Mouse (Mus musculus): ENCODE measurements at regions not wholly inside any gene's neighbourhood (a gene's known extent, or its start where the extent isn't known, plus 50 kb on each side); places are given as distances from the start of the nearest gene placed in this dataset.

DNA sequence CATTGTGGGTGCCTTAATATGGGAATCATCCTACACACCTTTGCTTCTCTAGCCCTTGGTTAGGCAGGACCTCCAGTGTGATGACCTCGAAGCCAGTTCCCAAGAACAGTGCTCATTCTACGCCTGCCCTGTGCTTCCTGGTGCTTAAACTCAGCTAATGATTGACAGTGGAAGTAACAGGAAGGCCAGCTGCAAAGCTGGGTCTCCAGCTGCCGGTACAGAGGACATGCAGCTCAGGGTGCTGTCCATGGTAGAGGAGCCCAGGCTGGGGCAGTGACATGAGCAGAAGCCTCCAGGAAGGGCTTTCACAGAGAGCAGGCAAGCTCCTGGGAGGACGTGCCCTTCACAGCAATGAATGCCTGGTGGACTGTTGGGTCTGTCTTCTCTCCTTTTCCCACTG, 293.6 kb downstream of the 3100002H09Rik start:
- DNase-seq = no peak

DNA sequence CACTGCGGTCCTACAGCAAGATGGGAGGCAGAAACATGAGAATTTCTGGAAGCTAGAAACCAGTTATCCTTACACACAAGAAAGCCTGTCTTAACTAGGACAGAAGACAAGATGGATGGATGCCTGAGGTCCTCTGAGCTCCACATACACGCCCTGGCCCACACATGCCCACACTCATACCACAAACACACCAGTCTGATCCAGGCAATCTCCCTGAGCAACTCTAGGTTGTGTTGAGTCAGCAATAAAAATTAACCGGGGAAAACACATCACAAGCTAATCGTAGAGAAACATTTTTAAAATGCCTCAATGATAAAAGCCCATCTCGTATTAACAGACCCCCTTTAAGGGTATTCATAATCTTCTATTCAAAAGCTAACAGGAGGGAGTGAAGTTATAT, 298.9 kb downstream of the 3100002H09Rik start:
- no peak for DNase-seq

DNA sequence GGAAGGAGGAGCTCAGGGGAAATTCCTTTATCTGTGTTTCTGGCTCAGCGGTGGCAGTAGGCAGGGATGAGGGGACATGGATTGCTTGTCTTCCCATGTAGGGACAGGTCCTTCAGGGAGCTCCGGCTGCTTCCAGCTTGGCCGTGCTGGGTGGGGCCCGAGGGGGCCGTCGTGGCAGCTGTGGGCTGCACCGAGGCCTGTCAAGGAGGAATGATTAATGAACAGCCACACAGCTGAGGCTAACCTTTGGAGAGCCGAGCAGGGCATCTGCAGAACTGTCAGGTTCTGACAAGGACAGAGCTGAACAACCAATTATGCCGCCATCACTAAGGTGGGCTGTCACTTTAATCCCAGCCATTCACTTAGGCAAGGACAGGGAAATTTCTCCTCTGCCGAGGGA, 300.0 kb downstream of the 3100002H09Rik start:
- no peak for DNase-seq

DNA sequence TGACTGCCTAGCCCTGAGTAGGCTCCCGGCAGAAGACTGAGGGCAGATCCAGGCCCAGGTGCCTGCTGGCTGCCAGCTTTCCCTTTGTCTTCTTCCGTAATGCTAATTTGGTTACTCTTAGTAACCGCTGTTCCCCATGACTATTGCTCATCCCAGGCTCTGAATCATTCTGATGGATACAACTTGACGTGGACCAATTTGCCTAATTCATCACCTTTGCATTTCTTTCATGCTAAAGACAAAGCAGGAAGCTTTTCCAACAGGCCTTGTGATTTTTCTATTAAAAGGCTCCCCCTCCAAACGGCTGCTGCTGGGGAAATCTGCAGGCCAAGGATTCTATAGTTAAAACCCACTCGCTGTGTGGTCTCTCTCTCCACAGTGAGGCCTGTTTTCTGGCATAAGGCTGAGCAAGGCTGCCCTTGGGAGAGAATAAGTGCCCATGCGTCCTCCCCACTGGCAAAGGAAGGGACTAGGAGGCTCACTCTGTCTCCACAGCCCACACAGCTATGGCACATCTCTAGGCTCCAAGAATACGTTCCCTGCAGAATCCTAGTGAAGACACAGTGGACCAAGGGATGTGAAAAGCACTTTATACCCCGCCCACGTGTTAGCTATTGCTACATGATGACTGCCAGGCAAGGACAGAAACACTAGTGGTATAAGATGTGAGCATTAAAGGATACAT, 304.6 kb downstream of the 3100002H09Rik start:
- no peak for DNase-seq

DNA sequence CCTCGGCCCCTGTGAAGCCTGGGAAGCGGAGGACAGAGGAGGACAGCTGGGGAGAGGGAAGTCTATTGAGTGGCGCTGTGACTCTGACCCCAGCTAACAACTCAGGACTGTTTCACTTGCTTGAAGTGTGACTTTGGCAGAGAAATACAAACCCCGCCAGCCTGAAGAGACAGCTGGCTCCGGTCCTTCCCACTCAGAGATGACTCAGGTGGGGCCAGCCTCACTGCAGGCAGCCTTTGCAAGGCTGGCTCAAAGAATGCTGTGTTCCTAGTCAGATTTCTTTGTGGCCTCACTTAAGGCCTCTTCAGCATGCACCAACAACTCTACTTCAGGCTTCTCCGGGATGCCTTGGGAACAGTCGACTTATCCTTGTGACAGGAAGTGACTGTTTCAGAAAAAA, 307.7 kb downstream of the 3100002H09Rik start:
- no peak for DNase-seq

DNA sequence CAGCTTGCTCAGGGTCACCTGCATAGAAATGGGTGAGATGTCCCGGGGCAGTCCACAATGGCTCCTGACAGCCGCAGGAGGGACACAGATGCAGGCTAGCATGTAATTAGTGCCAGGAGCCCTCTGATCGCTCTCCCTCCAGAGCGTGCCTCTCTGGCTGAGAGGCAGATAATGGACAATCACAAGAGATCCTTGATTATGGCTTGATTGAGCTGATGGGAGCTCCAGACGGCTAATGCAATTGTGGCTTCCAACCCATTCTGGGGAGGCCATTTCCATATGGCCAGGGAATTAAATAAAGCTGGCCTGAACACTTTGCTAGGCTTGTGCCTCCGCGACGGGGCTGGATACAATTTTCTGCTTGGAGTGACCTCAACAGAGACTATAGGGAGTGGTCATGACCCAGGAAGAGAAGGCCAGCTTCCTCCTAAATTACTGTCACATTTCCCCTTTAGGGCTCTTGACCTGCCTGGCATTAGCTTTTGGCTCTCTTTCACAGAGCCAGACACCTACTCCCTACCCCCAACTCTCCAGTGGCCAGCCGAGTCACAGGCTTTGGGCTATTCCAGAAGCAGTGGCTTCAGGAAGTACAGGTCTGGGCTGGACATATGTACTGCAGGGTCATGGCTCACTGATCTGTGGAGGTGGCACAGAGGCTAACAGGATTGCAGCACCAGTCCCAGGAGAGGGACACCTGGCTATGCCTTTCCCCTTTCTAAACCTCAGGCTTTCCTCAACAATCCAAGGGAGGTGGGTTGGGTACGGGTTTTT, 311.8 kb downstream of the 3100002H09Rik start:
- no peak for DNase-seq

DNA sequence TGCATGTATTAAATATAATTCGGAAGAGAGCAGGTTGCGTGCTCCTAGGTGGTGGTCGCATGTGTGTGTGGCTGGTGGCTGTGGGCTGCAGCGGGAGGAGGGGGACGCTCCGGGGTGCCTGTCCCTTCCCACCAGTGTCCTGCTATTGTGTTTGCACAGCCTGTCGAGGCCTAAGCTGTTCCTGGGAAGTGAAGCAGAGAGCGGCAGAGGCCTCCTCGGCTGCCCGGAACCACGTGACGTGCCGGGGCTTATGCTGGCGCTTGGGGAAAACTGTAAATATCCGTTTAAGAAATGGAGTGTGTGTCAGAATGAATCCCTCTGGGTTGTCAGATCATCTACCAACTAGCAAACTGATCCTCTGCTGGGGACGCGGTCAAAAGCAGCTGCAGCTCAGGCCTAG, 318.3 kb downstream of the 3100002H09Rik start:
- DNase-seq = no peak

DNA sequence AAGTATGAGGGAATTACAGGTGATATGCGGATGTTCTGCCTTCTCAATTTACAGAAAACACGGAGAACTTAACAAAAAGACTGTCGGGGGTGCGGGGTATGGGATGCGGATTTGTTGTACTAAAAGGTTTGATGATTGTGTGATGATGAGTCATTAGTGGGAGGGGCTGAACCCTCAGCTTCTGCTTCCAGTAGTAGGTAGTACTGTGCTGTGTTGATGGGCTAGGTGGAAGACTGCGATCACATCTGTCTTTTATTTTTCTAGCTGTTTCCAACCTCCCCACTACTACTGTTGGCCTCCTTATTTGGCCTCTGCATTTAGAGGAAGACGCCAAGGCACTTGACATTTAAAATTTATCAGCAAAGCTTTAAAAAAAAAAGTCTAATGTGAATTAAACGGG, 318.8 kb downstream of the 3100002H09Rik start:
- no peak for DNase-seq

DNA sequence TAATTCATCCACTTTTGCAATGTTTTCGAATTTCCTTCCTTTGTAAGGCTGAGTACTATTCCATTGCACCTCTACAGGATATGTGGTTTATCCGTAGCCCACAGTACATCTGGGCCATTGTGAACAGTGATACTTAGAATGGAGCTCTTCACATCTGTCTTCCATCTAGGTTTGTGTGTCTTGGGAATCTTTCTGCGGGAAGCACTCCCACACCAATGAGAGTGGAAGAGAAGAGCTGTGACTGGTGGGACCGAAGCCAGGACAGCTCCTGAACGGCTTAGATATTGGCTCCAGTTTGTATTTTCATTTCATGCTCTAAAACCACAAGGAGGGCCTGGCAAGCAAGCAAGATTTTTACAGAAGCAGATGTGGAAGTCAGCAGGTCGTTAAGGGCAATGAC, 323.1 kb downstream of the 3100002H09Rik start:
- no peak for DNase-seq

DNA sequence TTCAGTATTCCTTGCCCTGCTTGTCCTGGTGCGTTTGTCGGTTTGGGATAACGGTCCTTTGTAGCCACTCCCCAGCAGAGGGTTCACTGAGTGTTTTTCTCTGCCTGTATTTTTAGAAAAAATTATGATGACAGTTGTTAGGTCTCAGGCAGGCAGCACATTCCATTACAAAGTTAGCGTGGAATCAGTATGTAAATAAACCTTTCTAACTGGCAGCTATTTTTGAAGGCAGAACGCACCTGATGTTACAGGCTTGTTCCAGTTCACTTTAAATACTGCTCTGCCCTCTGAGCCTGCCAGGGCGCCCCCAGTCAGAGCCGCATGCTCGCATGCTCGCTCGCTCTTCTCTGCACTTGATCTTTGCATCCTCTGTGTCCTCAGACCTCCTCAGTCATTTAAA, 331.9 kb downstream of the 3100002H09Rik start:
- DNase-seq = no peak

DNA sequence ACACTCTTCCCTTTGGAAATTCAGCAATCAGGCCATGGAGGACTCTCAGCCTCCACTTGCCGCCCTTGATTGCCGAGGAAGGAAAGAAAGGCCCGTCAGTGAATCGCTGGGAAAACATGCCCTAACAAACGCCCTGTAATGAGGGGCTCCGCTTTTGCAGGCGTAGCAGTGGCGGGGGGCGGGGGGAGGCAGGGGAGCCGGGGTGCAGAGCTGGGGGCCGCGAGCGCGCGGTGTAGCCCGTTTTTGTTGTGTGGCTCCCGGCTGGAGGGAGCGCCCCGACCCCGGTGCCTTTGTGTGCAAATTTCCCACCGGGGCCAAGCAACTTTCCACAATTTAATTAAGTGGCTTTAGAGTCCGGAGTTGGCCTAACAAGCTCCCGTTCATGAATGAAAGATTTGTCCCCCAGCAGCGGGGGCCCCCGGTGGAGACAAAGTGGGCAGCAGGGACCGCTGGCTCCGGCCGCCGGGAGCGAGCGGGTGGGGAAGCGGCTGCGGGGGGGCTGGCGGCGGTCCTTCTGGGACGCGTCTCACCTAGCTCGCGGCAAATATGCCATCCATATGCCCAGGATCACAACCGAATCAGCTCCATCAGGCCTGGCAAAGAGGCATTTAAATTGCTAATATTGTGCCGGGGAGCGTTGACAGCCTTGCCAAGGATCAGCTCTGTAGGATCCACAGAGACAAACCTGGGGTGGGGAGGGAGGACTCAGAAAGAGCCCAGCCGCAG, 333.0 kb downstream of the 3100002H09Rik start:
- DNase-seq = no peak

DNA sequence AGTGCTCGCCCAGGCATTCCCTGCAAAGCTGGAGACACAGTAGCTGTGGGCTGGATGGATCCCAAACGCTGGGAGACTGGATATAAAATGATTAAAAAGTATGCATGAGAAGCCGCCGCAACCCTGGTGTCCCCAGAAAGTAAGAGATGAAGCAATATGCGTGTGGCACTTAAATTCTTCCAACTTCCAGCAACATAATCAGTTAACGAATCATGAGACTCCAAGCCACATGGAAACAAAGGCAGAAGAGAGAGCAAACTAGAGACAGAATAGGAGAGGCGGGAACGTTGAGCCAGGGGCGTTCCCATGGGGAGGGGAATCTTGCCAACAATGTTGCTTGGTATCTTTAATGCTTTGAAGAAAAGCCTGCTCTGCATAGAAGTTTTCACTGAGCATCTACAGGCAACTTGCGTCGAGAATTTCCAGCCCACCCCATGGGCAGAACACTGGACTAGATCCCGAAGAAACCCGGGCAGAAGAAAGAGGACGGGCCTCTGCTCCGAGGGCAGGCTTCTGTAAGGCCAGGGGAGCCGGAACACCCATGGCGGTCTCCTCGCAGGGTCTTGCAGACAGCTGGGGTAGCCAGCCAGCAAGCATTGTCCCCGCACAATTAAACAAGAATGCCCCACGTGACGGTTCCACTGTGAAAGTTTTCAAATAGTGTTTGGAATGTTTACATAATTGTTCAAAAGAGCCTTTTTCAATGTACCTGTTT, 333.7 kb downstream of the 3100002H09Rik start:
- peak; percentile 6 for DNase-seq

DNA sequence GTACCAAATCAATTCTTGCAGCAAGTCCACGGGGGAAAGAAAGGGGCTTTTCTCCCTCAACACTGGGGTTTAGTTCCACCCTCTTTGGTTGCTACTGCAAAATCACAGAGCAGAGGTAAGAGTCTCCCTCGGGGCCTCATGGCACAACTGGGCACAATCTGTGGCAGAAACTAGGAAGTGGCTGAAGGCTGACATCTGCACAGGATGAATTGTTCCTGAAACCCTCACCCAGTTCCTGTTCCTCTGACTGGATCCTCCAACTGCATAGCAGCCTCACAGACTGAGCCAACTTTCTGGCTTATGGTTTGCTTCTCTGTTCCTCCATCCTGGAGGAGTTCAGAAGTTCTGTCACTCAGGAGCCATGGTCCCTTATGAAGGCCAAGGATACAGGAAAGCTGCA, 338.6 kb downstream of the 3100002H09Rik start:
- no peak for DNase-seq

DNA sequence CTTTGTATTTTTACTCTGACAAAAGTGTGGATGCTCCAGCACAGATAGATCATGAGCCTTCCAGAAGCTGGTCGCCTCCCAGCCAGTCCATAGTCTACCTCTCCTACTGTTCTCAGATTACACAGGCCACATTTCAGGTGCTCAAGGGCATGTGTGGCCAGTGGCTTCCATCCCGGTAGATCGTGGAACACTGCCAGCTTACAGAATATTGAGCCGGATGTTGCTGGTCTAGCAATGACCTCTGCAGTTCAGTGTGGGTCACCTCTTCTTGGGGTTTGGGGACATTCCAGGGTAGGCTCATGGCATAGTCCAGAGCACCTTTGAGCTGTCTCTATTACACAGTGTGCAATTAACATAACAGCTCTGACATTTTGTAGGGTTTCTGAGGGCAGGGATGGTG, 342.2 kb downstream of the 3100002H09Rik start:
- no peak for DNase-seq

DNA sequence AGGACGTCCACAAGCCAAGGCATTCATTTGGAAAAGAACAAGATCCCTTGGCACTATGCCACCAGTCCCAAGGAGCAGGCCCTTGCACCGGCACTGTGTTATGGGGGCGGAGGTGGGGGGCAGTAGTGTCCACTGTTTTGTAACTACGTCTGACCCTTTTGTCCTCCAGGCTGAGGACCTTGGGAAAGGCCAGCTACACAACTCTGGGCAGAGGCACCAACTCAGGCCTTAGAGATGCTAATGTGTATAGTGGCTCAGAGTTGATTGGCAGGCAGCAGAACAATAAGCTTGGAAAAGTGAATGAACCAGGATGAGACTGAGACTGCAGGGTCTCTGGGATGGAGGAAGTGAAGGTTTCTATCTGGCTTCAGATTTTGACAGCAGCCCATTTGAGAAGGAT, 344.0 kb downstream of the 3100002H09Rik start:
- no peak for DNase-seq

DNA sequence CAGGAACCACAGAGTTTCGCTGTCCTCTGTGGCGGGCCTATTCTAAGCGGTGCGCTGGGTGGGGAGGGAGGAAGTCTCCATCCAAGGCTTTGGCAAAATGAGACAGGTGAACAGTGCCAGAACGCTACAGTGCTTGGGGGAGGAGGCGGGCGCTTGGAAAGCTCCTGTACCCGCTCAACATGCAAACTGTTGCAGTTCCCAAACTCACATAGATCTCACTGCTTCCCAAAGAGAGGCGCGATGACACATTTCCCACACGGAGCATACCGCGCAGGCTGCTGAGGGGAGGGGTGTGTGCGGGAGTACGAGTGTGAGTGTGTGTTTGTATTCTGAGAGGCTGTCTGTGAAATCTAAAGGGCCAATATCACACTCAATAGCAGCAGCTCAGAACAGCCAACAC, 345.1 kb downstream of the 3100002H09Rik start:
- no peak for DNase-seq

DNA sequence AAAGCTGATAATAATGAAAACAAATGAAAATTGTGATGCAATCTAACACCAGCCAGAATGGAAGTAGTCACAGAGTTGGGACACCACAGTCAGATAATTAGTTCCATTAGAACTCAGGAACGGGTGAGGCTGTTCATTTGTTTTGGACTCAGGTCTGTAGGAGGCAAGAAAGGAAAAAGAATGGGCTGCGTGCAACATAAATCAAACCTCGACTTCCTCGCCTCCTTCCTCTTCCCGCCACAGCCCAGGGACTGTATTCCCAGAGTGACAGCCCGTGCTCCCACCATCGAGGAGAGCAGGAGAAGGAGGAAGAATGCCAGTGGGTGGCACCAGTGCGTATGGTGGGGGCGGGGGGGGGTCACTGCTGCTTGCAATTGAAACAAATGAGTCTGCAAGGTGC, 339.2 kb upstream of the 4930535I16Rik start:
- DNase-seq = no peak

DNA sequence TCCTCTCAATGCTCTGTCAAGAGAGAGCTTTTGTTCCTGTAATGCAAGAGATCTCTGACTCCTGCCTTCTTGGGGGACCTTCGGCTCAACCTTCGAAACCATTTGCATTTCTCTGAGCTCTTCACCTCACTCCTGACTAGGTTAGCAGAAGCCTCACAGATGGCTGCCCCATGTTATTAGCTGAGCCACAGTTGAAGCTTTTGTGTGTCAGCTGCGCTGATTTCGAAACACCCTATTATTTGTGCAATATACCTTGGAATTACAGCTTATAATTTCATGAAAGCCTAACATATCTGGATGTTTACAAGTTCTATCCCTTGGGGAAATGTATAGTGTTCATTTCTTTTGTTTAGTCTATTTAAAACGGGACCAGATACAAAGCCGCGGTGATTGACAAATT, 338.7 kb upstream of the 4930535I16Rik start:
- no peak for DNase-seq

DNA sequence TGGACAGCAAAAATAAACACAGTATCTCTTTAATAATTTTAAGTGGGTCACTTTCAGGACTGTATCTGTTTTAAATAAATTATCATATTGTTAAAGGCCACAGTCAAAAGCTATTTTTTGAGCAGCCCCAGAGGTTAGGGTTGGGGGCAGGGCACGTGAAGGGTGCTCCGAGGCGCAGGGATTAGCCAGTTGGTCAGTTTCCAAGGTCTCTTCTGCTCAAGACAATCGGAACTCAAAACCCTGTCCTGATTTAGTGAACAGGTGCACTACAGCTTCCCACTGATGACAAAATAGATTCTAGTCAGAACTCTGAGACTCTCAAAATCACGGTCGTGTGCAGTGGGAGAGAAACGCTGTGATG, 337.3 kb upstream of the 4930535I16Rik start:
- no peak for DNase-seq

DNA sequence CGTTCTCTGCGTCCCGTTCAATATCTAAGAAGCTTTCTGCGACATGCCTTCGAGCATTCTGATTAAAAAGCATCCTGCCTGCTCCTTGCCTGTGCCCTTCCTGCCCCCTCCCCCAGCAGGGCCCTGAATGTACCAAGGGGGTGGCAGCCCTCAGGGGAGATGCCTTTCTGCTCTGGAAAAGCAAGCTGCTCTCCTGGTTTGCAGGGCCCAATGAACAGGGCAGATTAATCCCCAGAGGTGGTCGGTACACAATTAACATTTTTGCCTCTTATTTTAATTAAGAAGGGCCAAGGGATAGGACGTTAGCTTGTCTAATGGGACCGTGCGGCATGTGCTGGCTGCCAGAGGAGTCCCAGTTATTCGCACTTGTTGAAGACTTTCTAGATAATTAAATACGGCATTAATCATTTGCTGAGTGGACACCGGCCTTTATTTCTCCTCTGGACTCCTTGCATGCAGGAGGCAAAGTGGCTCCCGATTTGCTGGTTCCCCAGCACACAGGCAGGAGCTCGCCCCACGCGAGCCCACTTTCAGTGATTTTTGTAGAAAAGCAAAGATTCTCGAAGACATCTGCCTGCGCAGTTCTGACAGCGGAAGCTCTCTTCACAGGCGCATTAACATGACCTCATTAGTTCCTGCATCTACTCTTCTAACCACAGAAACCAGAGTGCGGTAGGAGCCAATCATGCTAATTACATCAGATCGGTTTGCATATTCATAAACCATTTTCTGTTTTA, 336.8 kb upstream of the 4930535I16Rik start:
- peak; percentile 9 for DNase-seq

DNA sequence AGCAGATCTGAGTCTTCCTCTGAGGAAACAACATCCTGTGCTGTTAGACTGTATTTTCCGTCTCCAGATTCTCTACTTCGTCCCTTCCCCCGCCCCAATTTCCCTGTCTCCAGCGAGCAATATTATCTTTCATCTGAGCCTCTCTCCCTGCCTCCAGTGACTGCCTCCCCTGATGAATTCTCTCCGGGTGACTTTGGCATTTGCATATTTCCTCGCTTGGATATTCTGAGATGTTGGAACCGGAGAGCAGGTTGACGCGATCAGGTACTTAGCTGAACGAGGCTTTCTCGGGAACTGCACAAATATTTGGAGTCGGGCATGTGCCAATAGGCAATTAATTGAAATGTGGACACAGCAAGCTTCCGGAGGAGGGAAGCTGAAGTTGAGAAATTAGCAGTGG, 323.8 kb upstream of the 4930535I16Rik start:
- DNase-seq = no peak

DNA sequence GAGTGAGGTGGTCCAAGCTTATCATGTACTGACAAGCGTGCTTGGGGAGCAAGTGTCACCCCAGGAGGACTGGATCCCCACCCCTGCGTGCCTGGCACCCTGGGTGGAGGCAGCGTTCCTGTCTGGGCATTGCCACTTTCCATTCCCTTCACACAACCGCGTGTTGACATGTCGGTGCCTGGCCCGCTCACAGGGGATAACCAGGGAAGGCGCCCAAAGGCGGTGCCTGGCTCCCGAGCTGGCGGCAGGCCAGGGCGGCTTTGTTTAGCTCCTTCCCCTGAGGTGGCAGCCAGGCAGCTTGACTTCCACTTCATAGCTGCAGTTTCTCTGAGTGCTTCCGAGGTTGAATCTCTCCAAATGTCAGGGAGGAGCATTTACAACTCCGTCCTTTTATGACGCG, 318.7 kb upstream of the 4930535I16Rik start:
- DNase-seq = no peak

DNA sequence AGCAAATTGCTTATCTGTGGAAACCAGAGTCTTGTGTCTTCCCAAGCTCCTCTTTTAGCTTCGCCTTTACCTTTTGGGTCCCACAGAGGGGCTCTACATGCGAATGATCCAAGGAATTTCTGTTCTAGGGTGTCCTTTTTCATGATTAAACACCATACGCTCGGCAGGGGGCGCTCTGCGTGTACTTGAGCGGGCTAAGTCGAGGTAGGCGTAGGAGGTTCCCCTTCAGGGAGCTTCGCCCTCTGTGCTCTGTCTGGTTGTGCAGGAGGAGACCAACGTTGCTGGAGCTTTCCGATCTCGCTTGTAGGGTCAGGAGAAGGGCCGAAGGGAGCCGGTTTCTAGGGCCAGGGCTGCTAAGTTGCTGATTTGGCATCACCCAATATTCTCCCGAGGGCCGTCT, 310.7 kb upstream of the 4930535I16Rik start:
- peak; percentile 43 for DNase-seq
